Mouse (Mus musculus) adrenal gland, adult 8-10 months (tissue): Measurements from ENCODE around the gene 4933415A04Rik. TPM values are rescaled to one million over a fixed set of nuclear protein-coding genes. Genes with fewer than 3 reads are reported as not detected.

ENCODE experiments used
- DNase-seq: peaks from one replicate; pipeline ENCODE4 v3.0.0; 2022
- total RNA-seq, 4 experiments: library from RNA; stranded (reverse); gene quantifications; 2 replicates each; pipeline ENCODE4 v1.2.4; 2022

The 4933415A04Rik gene
- total RNA-seq, 4 experiments from 2014 or later = 0.35 to 0.70 (median 0.41) TPM

DNA sequence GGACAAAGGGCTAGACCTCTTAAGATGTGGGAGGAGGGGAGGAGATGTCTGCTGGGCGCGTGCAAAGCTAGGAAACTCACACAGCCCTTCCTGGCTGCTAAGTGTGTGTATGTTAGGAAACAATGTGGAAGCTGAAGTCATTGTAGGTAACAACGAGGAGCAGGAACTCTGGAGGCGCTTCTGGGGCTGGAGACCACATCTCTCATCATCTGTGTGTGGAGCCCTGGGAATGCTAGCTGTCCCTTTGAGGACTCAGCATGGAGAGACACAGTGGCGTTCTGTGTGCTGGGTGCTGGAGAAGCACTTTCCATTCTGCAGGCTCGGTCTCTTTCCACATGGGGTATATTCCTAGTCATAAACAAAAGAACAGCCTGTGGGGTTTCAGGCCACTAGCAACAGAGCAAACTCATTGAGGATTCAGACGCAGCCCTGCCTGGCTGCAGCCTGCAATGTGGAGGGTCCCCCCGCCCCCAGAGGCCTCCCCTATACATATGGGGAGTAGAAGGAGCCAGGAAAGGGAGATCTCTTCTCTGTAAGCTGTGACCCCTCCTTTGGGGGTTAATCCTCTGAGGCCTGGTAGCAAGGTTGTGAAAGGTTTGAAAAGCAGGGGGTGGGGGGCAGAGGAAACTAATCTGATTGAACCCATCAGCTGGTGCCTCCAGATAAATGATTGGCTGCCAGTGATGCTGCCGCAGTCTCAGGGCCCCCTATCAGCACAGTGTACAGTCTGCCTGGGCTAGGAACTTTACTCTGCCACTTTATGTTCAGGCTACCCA, 11.3 kb upstream of the 4933415A04Rik start:
- DNase-seq = no peak

DNA sequence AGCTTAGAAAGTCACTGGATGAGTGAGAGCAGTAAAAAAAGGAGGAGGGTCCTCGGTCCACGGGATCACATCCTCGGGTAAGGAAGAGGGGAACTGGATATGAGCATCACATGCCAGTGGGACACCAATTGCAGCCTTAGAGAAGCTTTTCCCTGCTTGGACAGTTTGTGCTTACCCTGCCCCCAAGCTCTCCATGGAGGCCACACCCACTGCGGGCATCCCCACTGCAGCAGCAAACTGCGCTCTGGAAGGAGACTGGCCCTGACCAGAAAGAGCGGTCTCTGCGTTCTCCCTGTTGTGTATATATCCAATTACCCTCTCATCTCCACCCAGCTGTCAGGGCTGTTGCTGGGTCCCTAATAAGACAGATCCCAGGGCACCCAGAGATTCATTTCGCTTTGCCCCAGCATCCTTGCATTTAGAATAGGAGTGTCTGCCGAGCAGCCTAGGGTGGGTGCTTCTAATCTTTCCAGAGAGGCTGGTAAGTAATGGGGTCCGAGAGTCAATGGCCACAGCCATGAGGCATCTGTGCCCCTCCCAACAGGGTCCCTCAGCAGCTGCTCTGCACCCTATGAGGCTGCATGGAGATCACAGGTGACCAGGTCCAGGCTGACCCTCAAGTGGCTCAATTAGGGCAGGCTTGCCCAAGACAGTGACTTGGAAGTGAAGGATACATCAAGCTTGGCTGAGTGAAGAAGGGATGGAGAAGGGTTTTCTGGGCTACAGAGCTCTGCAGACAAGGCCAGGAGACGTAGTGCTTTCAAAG, 8.9 kb upstream of the 4933415A04Rik start:
- no peak for DNase-seq

DNA sequence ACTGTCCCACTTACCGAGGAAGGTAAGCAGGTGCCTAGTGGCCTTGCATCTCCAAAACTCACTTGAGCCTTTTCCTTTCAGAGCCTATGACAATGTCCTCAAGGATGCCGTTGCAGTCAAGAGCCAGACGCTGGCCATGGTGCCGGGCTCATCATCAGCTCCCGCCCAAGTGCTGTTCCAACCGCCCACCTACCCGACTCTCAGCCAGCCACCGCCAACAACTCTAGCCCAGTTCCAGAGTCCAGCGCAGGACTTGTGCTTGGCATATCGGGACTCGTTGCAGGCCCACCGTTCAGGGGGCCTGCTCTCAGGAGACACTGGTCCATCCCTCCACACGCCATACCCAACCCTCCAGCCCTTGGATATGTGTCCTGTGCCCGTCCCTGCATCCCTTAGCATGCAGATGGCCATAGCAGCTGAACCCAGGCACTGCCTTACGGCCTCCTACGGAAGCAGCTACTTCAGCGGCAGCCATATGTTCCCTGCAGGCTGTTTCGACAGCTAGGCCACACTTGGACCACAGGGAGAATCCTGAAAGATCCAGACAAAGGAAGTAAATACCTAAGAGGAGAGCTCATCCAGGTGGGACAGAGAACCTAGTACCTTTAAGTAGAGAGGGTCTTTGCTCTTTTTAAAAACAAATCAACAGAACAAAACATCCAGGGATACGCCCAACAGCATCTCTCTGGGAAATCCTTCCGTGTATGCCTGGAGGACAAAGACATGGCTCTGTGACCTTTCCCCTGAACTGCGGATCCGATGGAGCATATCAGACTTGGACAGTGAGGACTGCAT, 1.4 kb upstream of the 4933415A04Rik start:
- DNase-seq = no peak

DNA sequence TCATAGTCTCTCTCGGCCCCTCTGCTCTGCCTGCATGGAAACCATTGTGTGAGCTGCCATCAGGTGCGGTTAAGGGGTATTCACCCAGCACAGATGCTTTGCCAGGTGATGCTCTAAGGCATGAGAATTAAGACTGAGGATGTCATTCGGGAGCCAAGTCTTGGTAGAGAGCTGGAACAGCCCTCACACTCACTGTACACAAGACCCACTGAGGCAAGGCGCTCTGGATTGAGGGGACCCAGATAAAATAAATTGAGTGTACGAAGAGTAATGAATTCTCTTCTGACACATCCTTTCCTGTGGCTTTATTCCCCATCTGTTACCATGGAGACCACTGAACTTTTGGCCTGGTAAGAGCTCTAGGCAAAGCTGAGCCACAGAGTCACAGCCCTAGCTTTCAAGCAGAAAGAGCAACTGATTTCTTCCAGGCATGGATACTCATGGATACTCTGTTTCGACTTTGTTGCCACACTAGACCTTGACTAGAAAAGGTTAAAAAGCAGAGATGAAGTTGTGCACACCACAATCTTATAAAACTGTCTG, 2.8 kb downstream of the 4933415A04Rik start:
- no peak for DNase-seq

DNA sequence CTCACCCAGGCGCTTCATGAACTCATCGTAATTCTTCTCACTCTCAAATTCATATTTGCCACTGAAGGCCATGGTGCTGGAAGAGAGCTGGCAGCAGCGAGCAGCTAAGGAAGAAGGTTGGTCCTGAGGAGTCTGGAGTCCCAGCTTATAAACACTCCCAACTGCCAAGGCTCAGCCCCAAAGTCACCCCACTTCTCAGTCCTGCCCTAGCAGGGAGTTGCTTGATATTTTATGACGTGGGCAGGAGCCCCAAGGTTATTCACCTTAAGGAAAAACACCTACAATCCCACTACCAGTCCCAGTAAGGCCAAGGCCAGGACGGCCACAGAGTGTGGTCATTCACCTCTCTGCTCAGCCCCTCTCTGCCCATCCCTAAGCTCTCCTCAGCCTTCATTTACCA, 14.6 kb downstream of the 4933415A04Rik start, which contains the start of gene Fabp6:
Gene Fabp6 (minus strand): TSS at position 101 of the 400 bp plus-strand sequence.
- no peak for DNase-seq

DNA sequence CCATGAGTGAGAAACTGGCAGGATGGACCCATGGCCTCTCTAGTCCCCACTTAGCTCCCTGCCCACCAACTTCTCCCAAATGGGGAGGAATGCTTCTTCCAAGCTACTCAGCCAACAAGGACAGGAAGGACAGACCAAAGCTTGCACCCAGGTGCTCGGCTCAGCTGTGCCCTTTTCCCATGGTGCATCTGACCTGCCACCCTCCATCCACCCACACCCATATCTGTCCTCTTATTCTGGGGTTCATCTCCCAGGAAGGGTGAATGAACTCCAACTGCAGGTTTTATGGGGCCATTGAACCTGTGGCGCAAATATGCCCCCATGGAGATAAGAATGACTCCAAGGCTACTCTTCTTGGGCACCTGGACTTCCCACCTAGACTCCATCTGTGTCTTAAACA, 17.4 kb downstream of the 4933415A04Rik start:
- no peak for DNase-seq

DNA sequence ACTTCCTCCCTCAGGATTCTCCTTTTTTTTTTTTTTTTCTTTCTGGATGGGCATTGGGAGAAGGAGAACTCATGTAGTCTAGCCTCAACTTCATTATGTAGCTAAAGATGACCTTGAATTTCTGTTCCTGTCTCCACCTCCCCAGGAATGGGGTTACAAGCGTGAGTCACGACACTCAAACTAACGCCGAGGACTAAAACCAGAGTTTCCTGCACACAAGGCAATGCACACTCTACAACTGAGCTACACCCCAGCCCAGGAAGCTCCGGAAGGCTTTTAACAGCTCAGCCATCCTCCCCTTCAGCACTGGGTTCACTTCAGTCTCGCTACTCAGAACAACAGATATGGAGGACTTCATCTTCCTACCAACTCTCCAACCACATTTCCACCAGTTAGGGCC, 18.1 kb downstream of the 4933415A04Rik start:
- no peak for DNase-seq

DNA sequence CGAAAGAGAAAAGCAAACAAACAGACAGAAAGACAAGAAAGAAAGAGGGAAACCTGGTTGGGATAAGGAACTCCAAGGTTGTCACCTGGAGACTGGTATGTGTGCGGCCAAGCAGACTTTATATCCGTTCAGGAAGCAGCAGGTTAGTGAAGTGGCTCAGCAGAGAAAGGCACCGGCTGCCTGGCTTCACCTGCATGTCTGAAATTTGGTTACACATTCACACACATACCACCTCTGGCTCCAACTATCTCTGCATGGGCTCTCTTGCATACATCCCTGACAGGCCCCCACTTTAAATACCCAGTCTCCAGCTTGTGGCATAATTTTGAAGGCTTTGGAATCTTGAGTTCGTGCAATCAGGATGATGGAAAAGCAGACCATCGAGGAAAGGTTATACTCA, 19.0 kb downstream of the 4933415A04Rik start:
- no peak for DNase-seq

DNA sequence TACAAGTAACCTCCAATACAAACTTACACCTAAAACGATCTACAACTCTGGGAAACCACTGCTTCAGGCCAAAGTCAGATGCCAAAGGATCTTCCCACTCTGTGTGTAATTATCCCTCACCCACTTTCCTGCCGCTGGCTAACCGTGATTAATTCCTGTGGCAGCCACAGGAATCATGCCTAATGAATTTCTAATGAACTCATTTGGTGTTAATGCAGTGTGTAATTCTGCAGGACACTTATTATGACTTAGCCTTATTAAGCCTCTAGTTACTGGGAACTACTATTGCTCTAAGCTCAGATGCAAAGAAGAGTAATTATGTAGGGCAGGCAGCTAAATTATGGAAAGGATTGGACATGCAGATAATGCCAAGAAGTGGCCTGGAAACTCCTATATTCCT, 21.6 kb downstream of the 4933415A04Rik start:
- DNase-seq = no peak

DNA sequence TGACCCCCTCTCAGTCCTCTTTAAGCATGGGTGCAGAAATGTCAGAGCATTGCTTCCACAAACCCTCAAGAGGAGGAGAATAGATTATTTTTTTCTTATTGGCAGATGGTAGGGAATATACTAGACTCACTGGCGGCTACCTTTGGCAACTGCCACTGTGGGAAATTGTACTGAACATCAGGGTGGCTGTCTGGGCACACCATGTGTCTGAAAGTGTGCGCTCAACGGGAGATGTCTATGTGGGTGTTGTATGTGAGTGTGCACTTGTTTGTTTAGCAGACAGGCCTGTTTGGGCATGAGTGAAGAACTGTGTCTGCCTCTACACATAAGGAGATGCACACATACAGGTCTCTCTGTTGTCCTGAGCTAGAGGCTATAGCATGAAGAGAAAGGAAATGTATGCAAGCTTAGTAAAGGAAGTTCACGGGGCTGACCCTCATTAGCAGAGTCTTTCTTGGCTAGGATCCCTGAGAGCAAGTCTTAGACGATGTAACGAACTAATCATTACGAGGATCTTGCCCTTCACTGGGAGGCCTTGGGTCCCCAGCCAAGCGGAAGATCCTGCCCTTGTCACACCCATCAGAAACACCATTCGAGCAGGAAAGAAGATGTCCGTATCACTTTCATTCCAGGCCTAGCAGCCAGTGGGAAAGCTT, 23.3 kb downstream of the 4933415A04Rik start:
- DNase-seq = no peak

DNA sequence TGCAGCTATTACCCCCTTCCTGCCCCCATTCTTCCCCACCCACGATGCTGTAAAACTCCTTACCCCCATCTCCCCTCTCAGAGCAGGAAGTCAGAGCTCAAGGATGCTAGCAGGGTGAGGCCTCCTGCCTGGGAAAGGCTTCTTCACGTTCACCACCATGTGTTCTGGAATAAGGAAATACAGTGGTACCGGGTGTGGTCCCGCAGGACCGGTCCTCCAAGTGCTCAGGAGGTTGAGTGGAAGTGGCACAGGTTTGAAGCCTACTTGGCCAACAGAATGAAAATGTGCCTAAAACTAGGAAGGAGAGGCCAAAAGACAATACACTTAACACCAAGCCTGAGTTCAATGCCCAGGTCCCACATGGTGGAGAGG, 23.8 kb downstream of the 4933415A04Rik start:
- no peak for DNase-seq

DNA sequence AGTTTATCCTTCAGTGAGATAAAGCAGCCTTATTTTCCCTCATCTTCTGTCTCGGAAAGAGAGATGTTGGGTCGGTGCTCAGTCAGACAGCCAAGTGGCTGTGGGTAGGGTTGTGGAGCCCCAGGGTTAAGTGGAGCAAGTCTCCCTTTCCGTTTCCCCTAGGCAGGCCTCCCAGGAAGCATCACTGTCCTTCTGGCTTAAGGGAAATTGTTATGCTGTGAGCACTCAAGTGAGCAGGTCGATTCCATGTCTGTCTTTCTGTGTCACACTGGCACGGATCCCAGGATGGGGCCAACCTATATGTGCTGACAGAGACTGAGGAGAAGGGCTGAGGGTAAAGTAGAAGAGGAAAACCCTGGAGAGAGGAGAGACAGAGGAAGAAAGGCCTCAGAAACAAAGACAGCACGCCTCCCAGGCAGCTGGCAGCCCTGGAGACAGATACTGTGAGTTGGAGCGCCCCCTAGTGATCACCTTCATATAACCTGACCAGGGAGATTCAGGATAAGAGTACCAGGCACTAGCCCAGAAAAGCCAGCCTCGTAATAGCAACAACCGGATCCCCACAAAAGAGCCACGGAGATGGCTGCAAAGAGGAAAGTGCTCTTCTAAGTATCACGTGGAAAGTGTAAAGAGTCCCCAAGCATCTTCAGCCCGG, 26.1 kb downstream of the 4933415A04Rik start:
- peak; percentile 64 for DNase-seq

DNA sequence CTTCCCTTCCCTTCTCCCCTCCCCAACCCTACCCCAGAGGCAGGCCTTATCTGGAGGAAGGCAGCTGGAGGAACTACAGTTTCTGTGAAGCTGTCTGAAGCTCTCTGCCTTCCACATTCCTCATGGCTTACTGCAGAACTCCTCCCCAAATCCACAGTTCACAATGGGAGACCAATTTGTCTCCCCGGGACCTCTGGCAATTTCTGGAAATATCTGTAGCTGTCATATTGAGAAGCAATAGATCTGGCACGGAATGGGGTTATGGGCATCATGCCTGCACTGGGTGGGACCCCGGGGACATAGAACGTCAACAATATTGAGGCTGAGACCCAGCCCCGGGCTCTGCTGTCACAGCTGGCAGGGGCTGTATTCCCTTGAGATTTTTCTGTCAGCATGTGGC, 31.1 kb downstream of the 4933415A04Rik start:
- no peak for DNase-seq

DNA sequence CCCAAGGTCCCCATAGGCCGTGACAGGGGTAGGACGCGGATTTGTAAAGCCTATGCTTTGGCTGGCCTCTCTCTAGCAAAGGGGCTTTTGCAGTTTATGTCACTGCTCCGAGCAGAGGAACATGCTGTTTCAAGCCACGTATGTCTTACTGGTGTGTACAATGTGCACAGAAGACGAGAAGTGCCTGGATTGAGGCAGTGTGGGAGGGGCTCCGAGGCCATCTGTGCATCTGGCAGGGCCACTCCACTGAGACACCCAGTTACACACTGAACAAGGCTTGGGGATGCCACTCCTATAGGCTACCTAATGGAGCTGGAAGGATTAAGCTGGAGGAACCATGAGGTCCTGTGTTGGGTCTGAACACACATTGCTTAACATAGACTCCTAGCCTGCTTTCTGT, 31.6 kb downstream of the 4933415A04Rik start:
- DNase-seq = no peak

DNA sequence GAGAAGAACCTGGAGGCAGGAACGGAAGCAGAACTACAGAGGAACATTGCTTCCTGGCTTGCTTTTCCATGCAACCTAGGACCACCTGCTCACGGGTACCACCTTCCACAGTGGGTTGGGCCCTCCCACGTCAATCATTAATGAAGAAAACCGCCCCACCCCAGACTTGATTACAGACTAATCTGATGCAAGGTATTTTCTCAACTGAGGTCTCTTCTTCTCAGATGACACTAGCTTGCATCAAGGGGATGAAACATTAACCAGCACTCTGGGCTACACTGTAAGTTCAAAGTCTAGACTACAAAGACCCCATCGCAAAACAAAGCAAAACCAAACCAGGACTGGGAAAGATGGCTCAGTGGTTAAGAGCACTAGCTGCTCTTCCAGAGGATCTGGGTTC, 34.9 kb downstream of the 4933415A04Rik start:
- DNase-seq = no peak

DNA sequence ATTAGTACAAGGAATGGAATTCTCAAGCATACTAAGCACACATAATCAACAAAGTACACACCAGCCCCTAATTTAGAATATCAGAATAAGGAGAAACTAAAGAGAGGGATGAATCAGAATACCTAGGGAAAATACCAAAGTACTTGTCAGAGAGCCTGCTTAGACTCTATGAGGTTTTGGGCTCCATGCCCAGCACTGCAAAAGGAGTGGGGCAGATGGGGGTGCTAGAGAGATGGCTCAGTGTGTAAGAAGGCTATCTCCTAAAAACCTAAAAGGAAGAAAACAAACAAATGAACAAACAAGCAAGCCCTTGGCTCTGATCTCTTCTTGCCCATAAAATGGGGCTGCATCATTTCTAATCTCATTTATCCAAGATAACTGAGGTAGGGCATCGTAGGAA, 37.5 kb downstream of the 4933415A04Rik start:
- no peak for DNase-seq

DNA sequence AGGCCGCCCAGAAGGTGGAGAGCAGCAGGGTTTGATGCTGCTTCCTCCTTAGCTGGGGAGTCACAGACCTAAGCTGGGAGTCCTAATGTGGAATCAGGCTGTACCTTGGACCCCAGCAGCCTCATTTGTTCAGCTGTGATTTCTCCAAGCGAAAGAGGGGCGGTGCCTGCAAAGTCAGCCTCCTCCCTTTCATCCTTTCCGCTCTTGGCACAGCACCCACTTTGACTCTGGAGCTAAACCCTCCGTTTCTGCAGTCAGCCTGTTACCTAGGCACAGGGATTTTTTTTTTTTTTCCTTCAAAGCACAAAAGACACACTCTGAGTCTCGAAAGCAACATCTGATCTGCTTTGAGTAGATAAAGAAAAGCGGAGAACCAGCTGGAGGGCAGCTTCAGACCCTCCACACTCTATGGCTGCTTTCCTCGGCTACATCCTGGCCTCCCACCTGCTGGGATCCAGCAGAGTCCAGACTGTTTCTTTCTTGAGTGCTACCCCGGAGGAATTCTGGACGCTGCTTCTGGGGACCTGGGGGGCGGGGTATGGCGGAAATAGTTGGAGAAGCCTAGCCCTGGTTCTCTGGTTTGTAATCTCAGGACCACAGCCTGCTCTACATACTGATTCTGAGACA, 39.6 kb downstream of the 4933415A04Rik start:
- DNase-seq = peak; percentile 48

DNA sequence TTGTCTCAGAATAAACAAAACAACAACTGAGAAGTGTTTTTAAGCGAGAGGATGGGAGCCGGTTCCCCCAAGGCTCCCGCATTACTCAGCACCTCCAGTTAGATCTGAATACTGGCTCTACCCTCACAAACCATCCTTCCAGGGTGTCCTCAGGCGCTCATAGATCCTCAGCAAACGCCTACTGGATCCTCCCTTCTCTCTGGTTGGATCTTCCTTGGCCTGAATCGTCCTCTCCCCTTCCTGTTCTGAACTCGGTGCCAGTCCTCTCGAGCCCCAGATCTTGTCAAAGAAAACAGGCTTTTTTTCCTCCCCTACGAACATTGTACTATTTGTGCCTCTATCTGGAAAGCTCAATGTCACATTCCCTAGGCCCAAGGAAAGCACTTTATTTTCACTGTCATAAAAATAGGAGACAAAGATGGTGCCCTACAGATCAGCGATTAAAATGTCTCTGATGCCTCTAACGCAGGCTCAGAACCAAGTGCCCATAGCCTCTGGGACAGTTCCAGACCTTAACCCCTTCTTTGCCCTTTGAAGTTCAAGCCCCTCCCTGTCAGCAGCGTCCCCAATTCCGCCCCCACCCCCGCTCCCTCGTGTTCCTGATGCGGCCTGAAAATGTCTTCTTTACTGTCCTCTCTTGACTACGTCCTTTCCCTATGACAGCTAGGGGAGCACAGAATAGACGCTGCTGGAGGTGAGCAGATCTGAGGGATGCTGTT, 40.2 kb downstream of the 4933415A04Rik start:
- DNase-seq = no peak

DNA sequence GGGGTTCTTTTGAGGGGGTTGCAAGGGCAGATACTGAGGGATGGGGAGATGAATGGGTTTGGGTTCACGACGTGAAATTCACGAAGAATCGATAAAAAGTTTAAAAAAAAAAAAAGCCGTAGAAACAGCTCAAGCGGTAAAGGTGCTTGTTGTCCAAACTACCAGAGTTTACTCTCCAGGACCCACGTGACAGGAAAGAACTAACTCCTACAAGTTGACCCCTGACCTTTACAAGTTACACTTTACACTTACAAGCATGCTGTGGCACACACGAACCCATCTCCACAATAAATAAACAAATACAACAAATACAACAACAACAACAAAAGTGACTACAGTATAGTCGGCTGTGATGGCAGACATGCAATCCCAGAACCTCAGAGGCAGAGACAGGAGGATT, 44.8 kb downstream of the 4933415A04Rik start:
- DNase-seq = no peak

DNA sequence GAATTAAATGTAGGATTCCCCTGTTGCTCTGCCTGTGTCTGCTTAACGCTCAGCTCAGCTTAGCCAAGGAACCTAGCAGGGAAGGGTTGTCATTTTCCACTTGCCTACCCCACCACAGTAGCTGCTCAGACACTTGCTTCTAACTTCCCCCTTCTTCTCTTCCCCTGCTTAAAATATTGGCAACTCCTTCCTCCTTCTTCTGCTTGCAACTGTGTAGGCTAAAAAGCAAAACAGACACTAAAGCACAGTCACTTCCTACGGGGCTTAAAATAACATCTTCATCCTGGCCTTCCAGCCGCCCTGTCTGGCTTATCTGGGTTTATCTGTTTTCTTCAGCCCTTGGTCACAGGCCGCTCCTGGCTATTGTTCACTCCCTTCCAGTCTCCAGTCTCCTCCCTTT, 45.7 kb downstream of the 4933415A04Rik start:
- no peak for DNase-seq

DNA sequence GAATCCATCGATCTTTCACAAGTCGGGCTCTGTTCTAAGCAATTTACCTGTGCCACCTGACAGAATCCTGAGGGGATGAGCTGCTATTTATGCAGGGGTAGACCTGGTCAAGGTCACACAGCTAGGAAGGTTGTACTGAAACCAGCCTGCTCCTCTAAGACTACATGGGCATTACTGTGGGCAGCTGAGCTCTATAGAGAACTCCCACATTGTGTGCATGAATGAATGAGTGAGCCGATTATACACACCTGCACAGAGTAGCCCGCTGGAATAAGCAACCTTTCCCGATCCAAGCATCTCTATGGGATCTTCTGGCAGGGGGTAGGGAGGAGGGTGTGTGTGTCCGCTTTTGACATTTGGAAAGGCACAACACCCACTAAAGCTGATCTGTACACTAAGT, 46.3 kb downstream of the 4933415A04Rik start:
- DNase-seq = no peak
